ENCODE assay signal across 7 mouse cellular contexts in genomic region chr3:102169197-102169905, GRCm38 (mm10). TPM values are rescaled to one million over a fixed set of nuclear protein-coding genes. Genes with fewer than 3 reads are reported as not detected.
DNase-seq lines count a peak whose midpoint lies in the region; ATAC-seq and TF ChIP-seq lines count a peak whose summit lies in the region.

No protein-coding gene starts in this region.

- no peak overlapping the region for H3K4me3 ChIP-seq in midbrain, postnatal 0 days (ENCODE audit: low read depth, low read length)

- TF ChIP-seq CTCF in midbrain, postnatal 0 days (IDR thresholded peaks at IDR 0.05), result no peak

- ATAC-seq in midbrain, postnatal 0 days (ENCODE audit: low FRiP score), result peak; percentile 75; the same call in 1 of the 2 replicates

- no peak overlapping the region for H3K9ac ChIP-seq in midbrain, postnatal 0 days (replicated peaks; ENCODE audit: low read length, poor library complexity, severe bottlenecking)

- H3K27ac ChIP-seq in midbrain, postnatal 0 days (ENCODE audit: low read depth, low read length), result 0 out of 2 replicates have a peak overlapping the region, but pooled peaks have one; percentile 47

- H3K9me3 ChIP-seq in midbrain, postnatal 0 days (ENCODE audit: low read length), result no peaks in the 10 kb centered on the region

- H3K4me2 ChIP-seq in midbrain, postnatal 0 days (ENCODE audit: low read depth, low read length, poor library complexity, severe bottlenecking), result no peak overlapping the region

- H3K27me3 ChIP-seq in midbrain, postnatal 0 days (ENCODE audit: insufficient read depth, low read length), result no peaks in the 10 kb centered on the region

- H3K4me1 ChIP-seq in midbrain, postnatal 0 days (ENCODE audit: insufficient read depth, low read length), result no peaks in the 10 kb centered on the region; the same call in none of the 2 replicates

- no peaks in the 10 kb centered on the region for H3K36me3 ChIP-seq in midbrain, postnatal 0 days (ENCODE audit: insufficient read depth, low read length)

- WGBS in midbrain, postnatal 0 days, result 50% methylated on average over 13 of the region's 13 CpGs

- intact Hi-C loops in left cerebral cortex, postnatal 36 days (cut with DNase I), result loop anchor here (5.0 kb wide), 1 partner anchor 33 kb away; the partner anchor contains the start of gene Vangl1

- peak; percentile 95 to 98 for DNase-seq in adrenal gland, adult (ENCODE audit: inconsistent age in 2 of 2, low spot score in 1 of 2)
- peak; percentile 94 to 98 for DNase-seq in cerebellum, postnatal 14 days
- peak; percentile 97 for DNase-seq in gonadal fat pad, adult 2 months (ENCODE audit: low read depth)
- peak; percentile 81 to 87 for DNase-seq in kidney, adult 8-10 months
- DNase-seq in left cerebral cortex, postnatal 36 days (ENCODE audit: low spot score in 2 of 2), result peak; percentile 94 to 95
- DNase-seq in midbrain, postnatal 0 days (ENCODE audit: low spot score), result peak; percentile 96
- peak; percentile 87 to 92 for DNase-seq in urinary bladder, adult 18-20 months (ENCODE audit: low spot score in 2 of 2)

RNA-seq across cellular contexts. Expression of gene Vangl1, which starts 35.1 kb away (rescaled TPM):
- 27.8 and 29.5 TPM in 2 replicates for polyA plus RNA-seq in gonadal fat pad, adult 2 months (2012; rRNA removed)
- total RNA-seq in left cerebral cortex, postnatal 36 days (2021), result 1 to 10 TPM; 3.4 to 6.0 TPM
- total RNA-seq in midbrain, postnatal 0 days (2014; rRNA removed), result 16.8 and 22.5 TPM in 2 replicates
- polyA plus RNA-seq in midbrain, postnatal 0 days (2015; fragmentation: Nextera tagmentation; extraction: Ambion mirVana), result 7.1 and 8.9 TPM in 2 replicates
